Mouse (Mus musculus) retina, postnatal 1 day (tissue): ENCODE measurements around the gene Pafah1b3.
"Not testable (repeated sequence)": the region's sequence is repeated elsewhere in the genome, so short reads cannot be mapped to it uniquely, and the experiment has no call there.

Source experiments
- DNase-seq: peaks from one replicate; pipeline ENCODE4 v3.0.0-alpha.2; 2012

Gene Pafah1b3

DNA sequence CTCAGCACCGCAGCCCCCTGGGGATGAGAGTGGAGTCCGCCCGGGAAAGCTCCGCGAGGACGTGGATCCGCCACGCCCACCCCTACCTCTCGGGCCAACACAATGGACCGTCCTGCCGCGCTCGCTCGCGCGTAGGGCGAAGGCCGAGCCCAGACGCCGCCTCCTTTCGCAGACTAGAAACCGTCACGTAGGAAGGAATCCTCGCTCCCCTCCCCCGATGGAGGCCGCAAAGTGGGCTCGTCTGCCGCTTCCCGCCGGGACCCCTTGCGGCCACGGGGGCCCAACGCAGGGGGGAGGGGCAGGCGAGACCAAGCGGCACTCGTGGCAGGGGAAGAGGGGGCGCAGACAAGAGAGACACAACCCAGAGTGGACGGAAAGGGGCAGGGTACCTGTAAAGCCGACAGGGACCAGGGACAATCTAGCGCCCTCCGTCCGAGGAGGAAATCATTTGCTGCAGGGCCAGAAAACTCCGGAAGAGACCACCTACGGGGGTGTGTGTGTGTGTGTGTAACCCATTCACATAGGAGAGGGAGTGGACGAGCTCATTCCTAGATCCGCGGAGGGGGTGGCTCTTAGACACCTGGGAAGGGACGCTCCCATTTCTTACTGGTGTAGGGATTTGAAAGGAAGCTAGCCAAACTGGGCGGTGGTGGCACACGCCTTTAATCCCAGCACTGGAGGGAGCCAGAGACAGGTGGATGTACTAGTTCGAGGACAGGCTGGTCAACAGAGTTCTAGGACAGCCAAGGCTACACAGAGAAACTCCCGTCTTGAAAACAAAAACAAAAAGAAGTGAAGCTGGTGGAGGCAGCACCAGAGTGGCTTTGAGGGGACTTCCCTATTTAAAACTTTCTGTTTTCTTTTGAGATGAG, at the start of gene Pafah1b3:
TSS of gene Pafah1b3 (minus strand) at position 533 of the 872 bp plus-strand sequence.
- peak; percentile 99 for DNase-seq

DNA sequence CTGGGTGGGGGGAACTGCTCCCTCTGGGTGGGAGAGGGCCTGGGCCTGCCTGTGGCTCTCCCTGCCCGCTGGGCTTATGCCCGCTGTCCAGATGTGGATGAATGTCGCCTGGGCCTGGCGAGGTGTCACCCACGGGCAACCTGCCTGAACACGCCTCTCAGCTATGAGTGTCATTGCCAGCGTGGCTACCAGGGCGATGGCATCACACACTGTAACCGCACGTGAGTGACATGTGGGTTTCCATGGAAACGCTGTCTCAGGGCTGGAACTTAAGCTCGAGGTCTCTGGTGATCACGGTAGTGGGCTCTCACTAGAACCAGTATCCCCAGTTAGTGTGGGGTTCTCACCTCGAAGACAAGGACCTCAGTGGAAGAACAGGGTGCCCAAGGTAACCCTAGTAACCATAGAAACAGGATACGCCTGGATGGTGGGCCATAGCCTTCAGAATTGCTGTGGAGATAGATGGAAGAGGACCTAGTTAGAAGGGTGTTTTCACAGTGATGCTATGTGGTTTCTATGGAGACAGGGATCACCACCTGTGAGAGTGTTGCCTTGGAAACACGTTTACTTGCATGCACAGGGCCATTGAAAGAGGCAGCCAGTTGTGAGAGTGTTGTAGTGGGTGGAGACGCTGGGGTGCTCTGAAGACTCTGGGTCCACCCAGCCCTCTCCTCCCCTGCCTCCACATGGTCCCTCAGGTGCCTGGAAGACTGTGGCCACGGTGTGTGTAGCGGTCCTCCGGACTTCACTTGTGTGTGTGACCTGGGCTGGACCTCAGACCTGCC, 43.4 kb upstream of the Pafah1b3 start:
- no peak for DNase-seq

DNA sequence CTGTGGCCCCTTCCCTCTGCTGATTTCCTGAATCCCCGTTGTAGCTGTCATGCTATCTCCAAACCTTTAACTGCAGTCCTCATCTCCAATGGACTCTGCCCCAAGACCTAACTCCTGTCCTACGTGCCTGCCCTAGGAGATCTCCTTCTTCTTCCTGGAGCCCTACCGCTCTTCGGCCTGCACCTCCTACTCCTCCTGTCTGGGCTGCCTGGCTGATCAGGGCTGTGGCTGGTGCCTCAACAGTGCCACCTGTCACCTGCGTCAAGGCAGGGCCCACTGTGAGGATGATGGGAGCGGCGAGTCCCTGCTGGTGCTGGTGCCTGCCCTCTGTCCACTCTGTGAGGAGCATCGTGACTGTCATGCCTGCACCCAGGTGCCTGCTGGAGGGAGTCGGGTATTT, 41.5 kb upstream of the Pafah1b3 start:
- no peak for DNase-seq

DNA sequence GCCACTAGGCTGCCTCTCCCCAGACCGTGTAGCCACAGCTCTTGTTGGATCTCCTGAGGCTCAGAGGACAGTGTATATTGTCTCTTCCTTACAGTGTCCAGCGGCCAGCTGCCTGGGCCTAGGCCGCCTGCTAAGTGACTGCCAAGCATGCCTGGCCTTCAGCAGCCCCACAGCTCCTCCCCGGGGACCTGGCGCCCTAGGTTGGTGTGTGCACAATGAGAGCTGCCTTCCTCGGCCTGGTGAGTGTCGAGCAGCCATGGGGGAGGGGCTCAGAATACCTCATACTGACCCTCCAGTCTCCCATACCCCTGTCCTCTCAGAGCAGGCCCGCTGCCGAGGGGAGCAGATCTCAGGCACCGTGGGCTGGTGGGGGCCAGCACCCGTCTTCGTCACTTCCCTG, 36.7 kb upstream of the Pafah1b3 start:
- no peak for DNase-seq

DNA sequence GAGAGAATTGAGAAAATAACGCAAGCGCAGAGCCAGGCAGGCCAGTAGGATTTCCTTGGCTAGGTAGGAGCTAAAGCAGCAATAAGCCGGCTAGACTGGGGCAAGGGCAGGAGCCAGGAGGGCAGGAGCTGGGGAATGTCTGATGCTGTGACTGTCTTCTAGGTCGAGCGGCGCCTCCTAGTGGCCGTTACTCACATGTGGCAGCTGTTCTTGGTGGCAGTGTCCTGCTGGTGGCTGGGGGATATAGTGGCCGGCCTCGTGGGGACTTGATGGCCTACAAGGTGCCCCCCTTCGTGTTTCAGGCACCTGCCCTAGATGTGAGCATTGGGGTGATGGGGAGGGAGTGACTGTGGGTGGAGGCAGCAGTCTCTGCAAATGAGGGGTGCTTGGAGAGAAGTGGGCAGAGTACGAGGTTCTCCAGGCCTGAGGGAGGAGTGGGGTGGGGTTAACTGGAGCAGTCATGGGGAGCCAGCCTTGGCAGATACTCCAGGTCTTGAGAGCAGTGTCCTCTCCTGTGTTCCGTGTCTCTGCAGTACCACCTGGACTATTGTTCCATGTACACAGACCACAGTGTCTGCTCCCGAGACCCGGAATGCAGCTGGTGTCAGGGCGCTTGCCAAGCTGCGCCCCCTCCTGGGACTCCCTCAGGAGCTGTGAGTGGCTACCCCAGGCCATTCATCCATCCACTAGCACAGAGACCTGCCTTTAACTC, 36.0 kb upstream of the Pafah1b3 start:
- peak; percentile 89 for DNase-seq

DNA sequence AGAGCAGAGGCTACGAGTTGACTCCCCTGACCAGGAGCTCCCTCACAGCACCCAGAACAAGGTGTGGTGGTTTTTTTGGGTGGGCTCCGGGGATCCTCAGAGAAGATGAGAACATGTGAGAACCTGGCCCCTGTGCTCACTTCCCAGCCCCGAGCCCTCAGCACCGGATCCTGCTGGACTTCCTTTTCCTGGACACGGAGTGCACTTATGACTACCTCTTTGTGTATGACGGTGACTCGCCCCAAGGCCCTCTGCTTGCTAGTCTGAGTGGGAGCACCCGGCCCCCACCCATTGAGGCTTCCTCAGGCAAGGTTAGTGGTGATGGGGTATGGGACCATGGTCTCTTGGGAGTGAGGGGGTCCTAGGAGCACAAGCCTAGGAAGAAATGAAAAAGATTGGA, 28.4 kb upstream of the Pafah1b3 start:
- DNase-seq = no peak

DNA sequence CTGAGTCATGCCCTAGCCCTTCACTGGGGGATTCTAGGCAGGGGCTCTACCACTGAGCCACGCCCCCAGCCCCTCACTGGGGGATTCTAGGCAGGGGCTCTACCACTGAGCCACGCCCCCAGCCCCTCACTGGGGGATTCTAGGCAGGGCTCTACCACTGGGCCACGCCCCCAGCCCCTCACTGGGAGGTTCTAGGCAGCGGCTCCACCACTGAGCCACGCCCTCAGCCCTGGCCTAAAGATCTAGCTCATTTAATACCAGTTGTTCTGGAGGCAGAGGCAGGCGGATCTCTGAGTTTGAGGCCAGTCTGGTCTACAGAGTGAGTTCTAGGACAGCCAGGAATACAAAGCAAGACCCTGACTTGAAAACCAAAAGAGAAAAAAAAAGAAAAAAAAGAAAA, 27.6 kb upstream of the Pafah1b3 start:
- DNase-seq = not testable (repeated sequence)

DNA sequence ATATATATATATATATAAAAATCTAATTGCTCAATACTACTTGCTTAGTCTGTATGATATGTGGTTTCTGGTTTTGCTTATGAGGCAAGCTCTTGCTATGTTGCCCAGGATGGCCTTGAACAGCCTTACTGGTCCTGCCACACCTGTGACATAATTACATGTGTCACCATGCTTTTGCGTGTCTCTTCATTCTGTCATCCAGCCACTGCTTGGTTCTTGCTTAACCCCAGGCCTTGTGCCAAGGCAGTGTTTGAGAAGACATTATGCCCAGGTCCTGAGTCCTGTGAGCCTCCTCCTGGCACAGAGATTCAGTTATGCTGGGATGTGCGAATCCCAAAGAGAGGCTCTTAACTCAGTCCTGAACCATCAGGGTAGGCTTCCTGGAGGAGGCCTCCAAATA, 25.4 kb upstream of the Pafah1b3 start:
- no peak for DNase-seq

DNA sequence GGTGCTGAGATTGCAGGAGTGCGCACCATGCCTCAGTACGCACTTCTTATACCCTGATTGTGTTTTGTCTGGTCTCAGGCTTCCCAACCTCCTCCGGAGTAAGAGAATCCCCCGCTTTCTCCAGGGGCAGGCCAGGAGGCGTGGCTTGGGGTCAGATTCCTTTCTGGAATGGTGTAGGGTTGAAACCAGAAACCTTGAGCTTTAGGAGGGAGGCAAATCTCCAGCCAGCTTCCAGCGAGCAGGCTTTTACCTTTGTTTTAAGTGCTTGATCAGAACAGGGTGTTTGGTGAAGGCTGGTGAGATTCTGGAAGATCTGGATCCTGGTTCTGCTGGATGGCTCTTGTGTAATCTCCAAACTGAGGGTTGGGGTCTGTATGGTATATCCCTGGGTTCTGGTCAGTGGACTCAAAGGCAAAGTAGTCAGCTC, 24.3 kb upstream of the Pafah1b3 start:
- peak; percentile 48 for DNase-seq

DNA sequence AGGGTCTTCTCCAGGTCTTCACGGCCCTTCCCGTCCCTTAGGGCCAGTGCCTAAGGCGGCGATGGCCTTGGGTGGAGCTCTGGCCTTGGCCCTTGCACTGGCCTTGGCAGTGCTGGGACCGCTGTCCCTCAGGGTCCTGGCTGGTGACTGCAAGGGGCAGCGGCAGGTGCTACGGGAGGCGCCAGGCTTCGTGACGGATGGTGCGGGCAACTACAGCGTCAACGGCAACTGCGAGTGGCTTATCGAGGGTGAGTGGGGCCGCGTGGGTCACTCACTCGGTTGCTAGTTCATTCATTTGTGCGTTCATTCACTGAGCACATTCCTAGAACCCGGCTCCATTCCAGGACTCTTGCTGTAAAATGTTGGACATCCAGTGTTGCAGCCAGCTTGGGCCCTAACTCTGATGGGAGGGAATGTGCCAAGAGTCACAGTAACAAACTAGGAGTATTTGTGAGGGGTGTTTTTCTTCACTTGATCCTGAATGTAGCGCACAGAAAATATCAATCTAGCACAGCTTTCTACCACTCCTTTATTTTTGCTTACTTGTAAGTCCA, 19.7 kb upstream of the Pafah1b3 start:
- DNase-seq = no peak

DNA sequence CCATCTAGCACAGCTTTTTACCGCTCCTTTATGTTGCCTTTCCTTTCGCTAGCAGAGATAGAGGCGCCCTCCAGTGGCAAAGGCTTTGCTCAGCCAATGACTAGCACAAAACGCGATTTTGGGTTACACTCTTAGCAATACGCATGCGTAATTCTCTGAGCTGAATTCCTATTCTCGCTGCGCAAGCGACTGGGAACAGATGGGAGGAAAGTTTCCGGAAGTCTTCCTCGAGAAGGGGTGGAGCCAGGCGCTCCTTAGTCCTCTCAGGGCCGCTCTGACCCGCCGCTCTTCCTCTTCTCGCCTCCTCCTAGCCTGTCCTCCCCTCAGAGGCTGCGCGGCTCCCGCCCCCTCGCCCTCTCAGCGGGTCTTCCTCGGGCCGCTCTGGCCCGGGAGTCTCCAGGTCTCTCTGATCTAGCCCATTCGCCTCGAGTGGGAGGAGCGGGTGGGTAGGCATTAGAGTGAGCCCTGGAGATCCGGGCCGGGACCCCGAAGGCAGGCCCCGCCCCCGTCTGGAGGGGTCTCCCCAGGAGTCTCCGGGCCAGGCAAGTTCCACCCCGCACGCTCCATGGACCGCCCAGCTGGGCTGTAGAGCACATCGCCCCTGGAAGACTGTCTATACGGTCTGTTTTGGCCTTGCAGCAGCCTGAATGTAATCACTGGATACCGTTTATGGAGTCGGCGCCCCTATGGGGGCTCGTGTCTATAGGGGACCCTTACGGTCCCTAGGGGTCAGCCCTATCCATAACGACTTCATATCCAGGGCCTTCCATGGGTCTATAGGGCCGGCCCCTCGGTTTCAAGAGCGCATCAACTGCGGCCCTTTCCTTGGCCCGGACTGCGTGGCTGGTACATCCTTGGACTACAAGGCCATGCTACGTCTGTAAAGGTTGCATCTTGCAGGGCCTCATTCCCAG, 19.0 kb upstream of the Pafah1b3 start, which contains the start of gene Megf8:
TSS of gene Megf8 (plus strand) at position 633 of the 914 bp plus-strand sequence.
- peak; percentile 100 for DNase-seq

DNA sequence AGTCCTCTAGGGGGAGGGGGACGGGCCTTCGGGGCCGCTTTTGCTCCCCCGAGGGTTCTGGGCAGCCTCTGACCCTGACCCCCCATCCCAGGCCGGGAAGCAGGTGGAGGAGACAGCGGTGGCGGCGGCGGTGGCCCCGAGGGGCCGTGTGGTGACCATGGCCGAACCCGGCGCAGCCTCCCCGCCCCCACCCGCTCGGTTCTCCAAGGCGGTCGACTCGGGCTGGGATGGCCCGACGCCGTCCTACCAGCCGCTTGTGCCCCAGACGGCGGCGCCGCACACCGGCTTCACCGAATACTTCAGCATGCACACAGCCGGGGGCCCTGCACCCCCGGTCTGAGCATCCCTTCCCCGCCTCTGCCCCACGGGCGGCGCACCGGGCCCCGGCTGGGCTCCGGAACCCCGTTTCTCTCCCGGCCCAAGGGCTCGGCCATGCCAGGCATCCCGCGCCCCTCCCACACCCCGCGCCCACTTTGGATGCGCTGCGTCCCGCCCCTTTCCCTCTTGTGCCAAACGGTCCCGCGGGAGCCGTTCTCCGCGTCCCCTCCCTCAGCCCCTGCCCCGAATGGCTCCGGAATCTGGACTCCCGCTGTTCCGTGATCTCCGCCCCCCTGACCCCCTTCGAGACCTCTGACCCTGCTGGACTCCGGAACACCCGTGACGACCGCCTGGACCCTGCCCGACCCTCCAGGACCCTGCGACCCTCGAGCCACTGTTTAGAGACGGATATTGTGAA, 17.7 kb upstream of the Pafah1b3 start:
- peak; percentile 48 for DNase-seq

DNA sequence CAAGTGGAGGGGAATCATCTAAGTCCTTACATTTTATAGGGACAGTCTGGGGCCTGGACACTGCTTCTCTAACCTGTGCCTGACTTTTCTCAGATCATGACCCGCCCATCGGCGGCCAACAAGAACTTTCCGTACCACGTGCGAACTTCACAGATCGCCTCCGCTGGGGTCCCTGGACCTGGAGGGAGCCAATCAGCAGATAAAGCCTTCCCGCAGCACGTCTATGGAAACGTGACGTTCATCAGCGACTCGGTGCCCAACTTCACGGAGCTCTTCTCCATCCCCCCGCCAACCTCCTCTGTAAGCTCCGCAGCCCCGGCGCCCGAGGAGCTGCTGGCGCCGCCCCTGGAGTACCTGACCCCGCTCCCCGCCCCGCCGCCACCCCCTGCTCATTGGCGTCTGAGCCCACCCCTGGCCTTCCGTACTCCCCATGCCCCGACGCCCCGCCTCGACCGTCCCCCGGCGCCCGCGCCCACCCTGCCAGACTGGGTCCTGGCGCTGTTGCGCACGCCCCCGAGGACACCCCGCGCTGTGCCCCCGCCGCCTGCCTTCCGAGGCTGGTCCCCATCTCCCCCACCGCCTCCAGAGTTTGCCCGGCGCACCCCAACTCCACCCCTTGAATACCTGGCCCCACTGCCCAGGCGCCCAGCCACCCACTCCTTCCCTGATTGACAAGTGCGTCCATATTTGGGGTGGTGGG, 17.0 kb upstream of the Pafah1b3 start:
- peak; percentile 37 for DNase-seq

DNA sequence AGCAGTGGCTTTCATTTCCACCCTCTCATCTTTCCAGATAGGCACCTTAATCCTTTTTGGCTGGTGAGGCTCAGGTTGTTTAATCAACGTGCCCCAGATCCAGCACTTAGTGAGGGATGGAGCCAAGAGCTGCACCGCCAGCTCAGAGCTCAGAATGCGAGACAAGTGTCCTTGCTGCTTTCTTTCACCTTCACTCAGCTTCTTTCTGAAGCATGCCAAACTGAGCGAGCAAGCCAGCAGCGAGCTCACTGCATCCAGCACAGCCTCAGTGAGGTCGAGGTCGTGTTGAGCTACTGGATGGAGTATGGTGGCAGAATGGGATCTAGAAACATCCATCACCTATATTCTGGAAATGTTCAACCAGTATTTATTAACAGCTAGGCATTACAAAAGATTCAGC, 15.5 kb upstream of the Pafah1b3 start:
- no peak for DNase-seq

DNA sequence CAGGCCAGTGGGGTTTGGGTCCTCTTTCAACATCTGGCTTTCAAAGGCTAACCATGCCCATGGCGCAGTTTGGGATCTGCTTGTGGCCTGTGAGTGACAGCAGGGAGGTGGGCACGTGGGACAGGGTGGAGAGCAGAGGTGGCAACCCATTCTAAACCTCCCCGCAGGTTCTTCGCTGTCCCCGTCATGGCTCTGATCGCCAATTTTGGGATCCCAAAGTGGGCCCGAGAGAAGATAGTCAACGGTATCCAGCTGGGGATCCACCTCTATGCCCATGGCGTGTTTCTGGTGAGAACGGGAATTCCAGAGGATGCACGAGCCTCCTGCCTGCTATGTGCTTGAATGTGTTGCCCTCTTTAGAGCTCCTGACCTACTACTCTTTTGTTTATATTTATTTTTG, 13.4 kb upstream of the Pafah1b3 start:
- DNase-seq = no peak

DNA sequence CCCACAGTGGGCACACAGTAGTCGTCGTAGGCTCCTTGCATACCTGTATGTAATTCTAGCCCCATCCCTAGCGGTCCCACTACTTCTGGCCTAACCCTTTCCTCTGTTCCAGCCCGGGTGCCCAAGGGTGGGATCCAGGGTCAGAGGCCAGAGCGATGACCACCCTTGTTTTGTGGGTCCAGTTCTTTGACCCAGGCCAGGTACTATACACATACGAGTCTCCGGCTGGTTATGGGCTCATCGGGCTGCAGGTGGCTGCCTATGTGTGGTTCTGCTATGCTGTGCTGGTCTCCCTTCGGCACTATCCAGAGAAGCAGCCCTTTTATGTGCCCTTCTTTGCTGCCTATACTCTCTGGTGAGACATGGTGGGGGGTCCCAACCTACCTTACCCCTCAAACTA, 11.6 kb upstream of the Pafah1b3 start:
- DNase-seq = no peak

DNA sequence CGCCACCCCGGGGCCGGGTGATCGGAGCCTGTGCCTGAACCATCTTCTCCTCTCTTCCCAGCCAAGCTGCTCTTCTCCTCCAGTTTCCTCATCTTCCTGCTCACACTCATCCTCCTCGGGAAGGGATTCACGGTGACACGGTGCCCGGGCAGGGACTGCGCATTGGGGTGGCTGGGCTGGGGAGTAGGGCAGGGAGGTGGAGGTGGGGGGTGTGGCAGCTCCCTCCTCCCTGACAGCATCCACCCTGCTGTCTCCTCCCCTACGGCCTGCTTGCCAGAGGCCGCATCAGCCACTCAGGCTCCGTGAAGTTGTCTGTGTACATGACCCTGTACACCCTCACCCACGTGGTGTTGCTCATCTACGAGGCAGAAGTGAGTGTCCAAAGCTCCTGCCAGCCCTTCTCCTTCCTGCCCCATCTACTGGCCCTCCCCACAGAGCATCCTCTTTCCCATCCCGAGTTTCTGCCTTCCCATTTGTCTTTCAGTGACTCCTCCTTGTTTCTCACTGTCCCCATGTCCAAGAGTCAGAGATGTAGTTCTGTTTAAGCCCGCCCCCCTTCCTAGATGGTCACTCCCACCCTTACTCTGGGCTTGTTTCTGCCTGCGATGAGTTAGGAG, 11.0 kb upstream of the Pafah1b3 start:
- no peak for DNase-seq

DNA sequence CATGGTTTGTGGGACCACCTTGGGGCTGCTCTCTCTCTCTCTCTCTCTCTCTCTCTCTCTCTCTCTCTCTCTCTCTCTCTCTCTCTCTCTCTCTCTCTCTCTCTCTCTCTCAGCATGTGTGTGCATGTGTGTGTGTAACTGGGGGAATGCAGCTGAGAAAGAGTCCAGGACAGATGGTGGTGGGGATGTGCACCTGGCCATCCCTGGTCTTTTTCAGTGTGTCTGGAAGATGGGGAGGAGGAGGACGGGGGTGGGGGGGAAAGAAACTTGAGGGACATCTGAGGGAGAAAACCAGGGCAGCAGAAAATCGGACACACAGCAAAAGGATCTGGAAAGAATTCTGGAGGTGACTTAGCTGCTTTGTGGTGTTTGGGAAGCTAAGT, 8.8 kb upstream of the Pafah1b3 start:
- no peak for DNase-seq

DNA sequence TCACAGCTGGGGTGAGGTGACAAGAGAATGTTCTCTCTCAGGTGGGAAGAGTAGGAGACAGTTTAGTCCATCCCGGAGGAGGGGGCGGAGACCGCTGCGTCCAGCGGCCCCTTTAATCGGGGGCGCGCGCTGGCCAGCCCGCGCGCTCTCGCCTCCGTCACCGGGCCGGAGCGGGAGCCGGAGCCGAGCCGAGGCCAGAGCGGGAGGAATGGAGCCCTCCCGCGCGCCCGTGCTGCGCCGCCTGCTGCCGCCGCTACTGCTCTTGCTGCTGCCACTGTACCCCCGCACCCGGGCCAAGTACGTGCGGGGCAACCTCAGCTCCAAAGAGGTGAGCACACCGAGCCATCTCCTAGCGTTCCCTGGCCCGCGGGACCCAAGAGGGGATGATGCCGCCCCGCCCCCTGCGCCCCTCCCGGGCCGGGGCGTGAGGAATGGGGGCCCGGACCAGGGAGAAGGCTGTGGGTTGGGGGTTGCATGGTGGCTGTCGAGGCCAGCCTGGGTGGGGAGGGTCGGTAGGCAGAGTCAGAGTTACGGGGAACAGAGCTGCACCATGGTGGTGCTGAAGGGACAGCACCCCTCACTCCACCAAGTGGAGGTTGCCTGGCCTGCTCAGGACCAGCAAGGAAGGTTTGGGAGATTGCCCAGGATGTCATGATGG, 8.3 kb upstream of the Pafah1b3 start, which contains the start of gene Tmem145:
TSS of gene Tmem145 (plus strand) at position 151 of the 658 bp plus-strand sequence.
- peak; percentile 84 for DNase-seq
